Mouse (Mus musculus) liver, embryonic 11.5 days (tissue): ENCODE results near the gene Rpl19. TPM values are rescaled to one million over a fixed set of nuclear protein-coding genes. Genes with fewer than 3 reads are reported as not detected.

Experiments used
- ATAC-seq: fragments of 200-750 bp; cut with Nextera tagmentation; replicated peaks from 2 replicates; pipeline ENCODE4 v1.8.0; 2017; ENCODE audit warnings: moderate number of reproducible peaks, mild to moderate bottlenecking, moderate TSS enrichment, moderate library complexity; ENCODE audit not compliant: low FRiP score
- DNase-seq: peaks from one replicate; pipeline ENCODE4 v3.0.0-alpha.2; 2017; ENCODE audit warnings: low spot score
- H3K27ac ChIP-seq: fragments of 300-500 bp; sonication (generic); 2 replicates; pipeline ENCODE4 v1.5.1; 2014; ENCODE audit warnings: mild to moderate bottlenecking, low read depth, low read length, control low read depth
- H3K27me3 ChIP-seq: fragments of 300-500 bp; sonication (generic); replicated peaks from 2 replicates; pipeline ENCODE4 v1.6.1; 2014; ENCODE audit warnings: low read length, mixed read lengths; ENCODE audit not compliant: control insufficient read depth, insufficient read depth
- H3K36me3 ChIP-seq: fragments of 300-500 bp; sonication (generic); 2 replicates; pipeline ENCODE4 v1.6.1; 2014; ENCODE audit warnings: mild to moderate bottlenecking, low read length, moderate library complexity, mixed read lengths; ENCODE audit not compliant: control insufficient read depth, insufficient read depth
- H3K4me1 ChIP-seq: fragments of 300-500 bp; sonication (generic); replicated peaks from 2 replicates; pipeline ENCODE4 v1.6.1; 2014; ENCODE audit warnings: low read length, mixed read lengths; ENCODE audit not compliant: control insufficient read depth, insufficient read depth
- H3K4me2 ChIP-seq: fragments of 300-500 bp; sonication (generic); 2 replicates; pipeline ENCODE4 v1.6.1; 2014; ENCODE audit warnings: mild to moderate bottlenecking, control low read depth, moderate library complexity
- H3K4me3 ChIP-seq: fragments of 300-500 bp; sonication (generic); 2 replicates; pipeline ENCODE4 v1.5.1; 2014; ENCODE audit warnings: low read depth, low read length, control low read depth
- H3K9ac ChIP-seq: fragments of 300-500 bp; sonication (generic); 2 replicates; pipeline ENCODE4 v1.6.1; 2014; ENCODE audit warnings: low read depth, low read length, control low read depth
- H3K9me3 ChIP-seq: fragments of 300-500 bp; sonication (generic); 2 replicates; pipeline ENCODE4 v1.6.1; 2016; ENCODE audit warnings: low read length, inconsistent platforms, mixed read lengths; ENCODE audit not compliant: control insufficient read depth
- WGBS: fragments of 180-500 bp; shearing (Covaris S2); extraction: QIAGEN DNeasy Blood & Tissue Kit; methylation state at CpG from one replicate; pipeline ENCODE4 v1.1.7; 2014; 5-methylcytosine and 5-hydroxymethylcytosine counted together
- polyA plus RNA-seq: library from polyadenylated mRNA; unstranded; fragments of >200 nt; fragmentation: Nextera tagmentation; extraction: Ambion mirVana; gene quantifications from 2 replicates; pipeline ENCODE4 v1.2.1, GENCODE M21; 2014

Rpl19 gene
- polyA plus RNA-seq, 1 experiment from 2014 or later = 1,422 TPM

GRCm38 (mm10) chr11:98061441-98061840 is 34.9 kb downstream of the Rpl19 start:
- 69% methylated on average over 3 of the region's 3 CpGs for WGBS
- H3K36me3 ChIP-seq = no peaks in the 10 kb centered on the region
- H3K9me3 ChIP-seq = no peaks in the 10 kb centered on the region
- no peak overlapping the region for H3K4me3 ChIP-seq
- no peak overlapping the region for H3K4me2 ChIP-seq
- H3K27ac ChIP-seq = no peak overlapping the region
- peaks cover 3% of the 10 kb centered on the region for H3K27me3 ChIP-seq
- ATAC-seq = no peak
- H3K9ac ChIP-seq = no peak overlapping the region
- H3K4me1 ChIP-seq = no peaks in the 10 kb centered on the region
- DNase-seq = no peak

- Histone ChIP-seq H3K4me1 (no peaks in the 10 kb centered on the region), H3K4me2 (no peak overlapping the region), H3K27ac (no peak overlapping the region), H3K4me3 (no peak overlapping the region), H3K9me3 (no peaks in the 10 kb centered on the region), H3K27me3 (peaks cover 1% of the 10 kb centered on the region), H3K9ac (no peak overlapping the region), H3K36me3 (no peaks in the 10 kb centered on the region)
- DNase-seq = no peak
- ATAC-seq = no peak
- WGBS = 62% methylated on average over 6 of the region's 6 CpGs
Observed at GRCm38 (mm10) chr11:98061904-98062562, 35.5 kb downstream of the Rpl19 start.

GRCm38 (mm10) chr11:98066201-98066600 is 39.7 kb downstream of the Rpl19 start:
- Histone ChIP-seq H3K27me3 (no peaks in the 10 kb centered on the region), H3K4me1 (no peaks in the 10 kb centered on the region), H3K4me3 (no peak overlapping the region), H3K27ac (no peak overlapping the region), H3K9ac (no peak overlapping the region), H3K9me3 (no peaks in the 10 kb centered on the region), H3K36me3 (no peaks in the 10 kb centered on the region), H3K4me2 (no peak overlapping the region)
- 89% methylated on average over 12 of the region's 12 CpGs for WGBS
- DNase-seq = no peak
- ATAC-seq = no peak

GRCm38 (mm10) chr11:98067255-98067654 is 40.7 kb downstream of the Rpl19 start:
- no peak for ATAC-seq
- Histone ChIP-seq H3K4me2 (no peak overlapping the region), H3K9ac (no peak overlapping the region), H3K27ac (no peak overlapping the region), H3K36me3 (no peaks in the 10 kb centered on the region), H3K27me3 (no peaks in the 10 kb centered on the region), H3K4me1 (no peaks in the 10 kb centered on the region), H3K9me3 (no peaks in the 10 kb centered on the region), H3K4me3 (no peak overlapping the region)
- no peak for DNase-seq
- 93% methylated on average over 21 of the region's 21 CpGs for WGBS

GRCm38 (mm10) chr11:98073442-98073841 is 46.9 kb downstream of the Rpl19 start:
- 86% methylated on average over 4 of the region's 4 CpGs for WGBS
- H3K4me2 ChIP-seq = no peak overlapping the region
- no peaks in the 10 kb centered on the region for H3K36me3 ChIP-seq
- ATAC-seq = no peak
- H3K27me3 ChIP-seq = no peaks in the 10 kb centered on the region; the same call in 1 of the 2 replicates
- DNase-seq = no peak
- no peak overlapping the region for H3K27ac ChIP-seq
- H3K4me3 ChIP-seq = no peak overlapping the region
- no peaks in the 10 kb centered on the region for H3K4me1 ChIP-seq
- H3K9me3 ChIP-seq = no peaks in the 10 kb centered on the region
- H3K9ac ChIP-seq = no peak overlapping the region

- Histone ChIP-seq H3K9me3 (no peaks in the 10 kb centered on the region), H3K4me1 (no peaks in the 10 kb centered on the region), H3K27ac (no peak overlapping the region), H3K27me3 (no peaks in the 10 kb centered on the region; the same call in 1 of the 2 replicates), H3K4me3 (no peak overlapping the region), H3K36me3 (no peaks in the 10 kb centered on the region), H3K9ac (no peak overlapping the region), H3K4me2 (0 out of 2 replicates have a peak overlapping the region, but pooled peaks have one; percentile 19)
- DNase-seq = peak; percentile 87
- WGBS = 22% methylated on average over 13 of the region's 13 CpGs
- ATAC-seq = no peak
Observed at GRCm38 (mm10) chr11:98075195-98075808, 48.8 kb downstream of the Rpl19 start.

- no peaks in the 10 kb centered on the region; the same call in 1 of the 2 replicates for H3K27me3 ChIP-seq
- H3K4me2 ChIP-seq = no peak overlapping the region
- WGBS = 75% methylated on average over 8 of the region's 8 CpGs
- H3K9ac ChIP-seq = no peak overlapping the region
- no peaks in the 10 kb centered on the region for H3K4me1 ChIP-seq
- DNase-seq (no peak), ATAC-seq (no peak)
- no peak overlapping the region for H3K27ac ChIP-seq
- H3K9me3 ChIP-seq = no peaks in the 10 kb centered on the region
- no peaks in the 10 kb centered on the region for H3K36me3 ChIP-seq
- H3K4me3 ChIP-seq = no peak overlapping the region
Observed at GRCm38 (mm10) chr11:98077086-98077485, 50.6 kb downstream of the Rpl19 start.
